Mouse (Mus musculus) thymus, postnatal 14 days (tissue): ENCODE results near the gene Sntn.

Experiments
- DNase-seq: peaks from one replicate; pipeline ENCODE4 v3.0.0; 2021

The Sntn gene

DNA sequence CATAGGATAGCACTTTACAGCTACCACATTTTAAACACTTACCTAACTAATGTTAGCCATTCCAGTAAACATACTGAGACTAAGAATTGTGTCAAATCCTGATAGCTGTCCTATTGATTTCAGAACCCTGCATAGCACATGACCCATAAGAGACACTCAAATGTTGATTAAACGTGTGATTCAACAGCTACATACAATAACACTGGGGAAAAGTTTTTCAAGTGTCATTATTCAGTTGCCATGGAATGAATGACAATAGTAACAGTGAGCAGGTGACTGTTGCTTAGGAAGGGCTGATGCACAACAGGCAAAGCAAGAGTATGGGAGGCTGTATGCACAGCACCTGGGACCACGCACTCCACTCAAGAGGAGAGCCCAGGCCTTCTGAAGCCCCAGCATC is at the start of gene Sntn:
TSS of gene Sntn (plus strand) at position 301 of the 400 bp plus-strand sequence.
- DNase-seq, result no peak

DNA sequence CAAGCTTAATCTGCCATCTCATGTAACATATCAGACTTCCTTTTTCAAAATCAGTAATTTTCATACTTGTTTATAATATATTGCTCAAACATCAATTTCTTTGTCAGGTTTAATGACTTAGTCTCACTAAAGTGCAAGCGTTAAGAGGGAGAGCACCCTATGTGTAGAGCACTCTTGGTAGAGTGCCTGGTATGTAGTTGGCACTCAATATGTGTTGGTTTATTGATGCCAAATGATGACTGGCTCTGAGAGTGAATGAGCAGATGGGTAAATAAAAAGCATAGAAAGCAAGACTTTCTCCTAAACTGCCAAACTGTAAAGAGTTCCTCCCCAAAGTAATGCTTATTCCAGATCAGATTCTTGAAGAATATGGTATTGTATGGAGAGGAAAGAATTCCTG is 20.8 kb upstream of the Sntn start:
- no peak for DNase-seq

DNA sequence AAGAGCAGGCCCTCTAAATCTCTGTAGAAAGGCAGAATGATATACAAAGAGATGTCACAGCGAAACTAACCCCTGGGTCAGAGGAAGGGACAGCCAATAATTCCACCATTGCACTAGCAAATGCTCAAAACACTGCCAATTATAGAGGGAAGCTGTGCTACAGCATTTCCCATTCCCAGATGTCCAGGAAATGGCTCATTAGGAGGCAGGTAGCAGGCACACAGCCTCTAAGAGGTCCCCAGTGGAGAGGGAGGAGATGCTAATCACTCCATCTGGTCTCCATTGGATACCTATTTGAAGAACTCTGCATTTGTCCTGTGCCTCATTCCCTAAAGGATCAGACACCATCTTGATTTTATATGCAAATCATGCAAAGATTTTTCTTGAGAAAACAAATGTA is 19.6 kb upstream of the Sntn start:
- DNase-seq, result no peak

DNA sequence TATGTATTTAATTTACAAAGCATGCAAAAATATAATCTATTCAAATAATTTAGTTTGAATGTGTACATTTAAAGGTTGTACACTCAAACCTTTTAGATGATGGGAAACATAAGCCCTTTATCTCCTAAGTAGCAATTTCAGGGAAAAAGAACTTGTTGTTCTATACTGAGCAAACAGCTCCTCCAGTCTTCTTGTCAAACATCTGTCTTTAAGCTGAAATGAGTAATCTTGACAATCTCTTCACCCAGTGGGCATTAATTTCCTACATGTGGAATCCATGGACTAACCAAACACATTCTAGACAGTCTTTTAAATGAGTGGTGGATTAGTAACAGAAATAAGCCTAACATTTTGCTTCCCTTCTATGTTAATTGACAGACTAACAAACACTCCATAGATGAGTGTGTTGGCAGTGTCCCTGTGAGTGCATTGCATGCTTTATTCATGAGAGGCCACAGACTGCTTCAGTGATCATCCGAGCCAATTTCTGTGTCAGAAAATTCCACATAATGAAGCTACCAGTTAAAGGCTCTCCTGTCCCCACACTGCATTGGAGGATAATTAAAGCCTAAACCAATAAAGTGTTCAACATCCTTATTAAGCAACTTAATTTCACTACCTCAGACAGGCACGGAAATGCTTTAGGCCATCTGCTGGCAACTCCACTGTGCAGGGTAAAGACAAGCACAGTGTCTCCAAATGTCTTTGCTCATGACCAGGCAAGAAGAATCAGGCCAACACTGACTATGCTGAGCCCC is 19.0 kb upstream of the Sntn start:
- DNase-seq, result no peak

DNA sequence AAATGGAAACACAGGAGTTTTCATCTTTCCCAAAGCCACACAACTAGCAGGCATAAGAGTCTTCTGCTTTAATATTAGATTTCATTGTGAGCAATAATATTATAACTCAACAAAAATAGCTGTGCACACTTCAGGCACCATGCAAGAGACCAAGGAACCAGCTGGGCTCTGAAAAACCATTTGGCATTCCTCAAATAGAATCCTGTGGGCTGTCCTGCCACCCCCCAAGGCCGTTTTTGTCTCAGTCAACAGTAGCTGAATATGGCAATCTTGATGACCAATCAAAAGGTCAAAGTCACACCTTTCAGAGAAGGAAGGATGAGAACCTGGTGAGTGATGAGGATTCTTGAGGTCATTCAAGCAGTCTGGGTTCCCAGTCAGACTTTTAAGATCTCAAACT is 16.0 kb downstream of the Sntn start:
- DNase-seq, result no peak

DNA sequence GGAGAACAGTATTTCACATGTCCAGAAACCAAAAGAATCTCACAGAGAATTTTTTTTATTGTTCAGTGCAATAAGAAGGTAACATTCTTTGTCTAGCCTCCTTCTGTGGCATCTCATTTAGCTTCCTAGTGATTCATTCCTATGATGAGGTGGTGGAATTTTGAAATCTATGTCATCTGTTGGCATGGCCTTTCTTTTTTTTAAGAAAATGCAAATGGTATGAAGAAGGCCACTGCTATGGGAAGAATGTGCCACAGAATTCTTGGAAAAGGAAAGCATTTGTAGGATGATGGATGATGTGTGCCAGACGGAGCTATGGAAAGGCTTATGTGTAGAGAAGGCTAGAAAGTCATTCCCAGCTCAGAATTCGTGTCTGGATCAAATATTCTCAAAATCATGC is 19.8 kb downstream of the Sntn start:
- no peak for DNase-seq

DNA sequence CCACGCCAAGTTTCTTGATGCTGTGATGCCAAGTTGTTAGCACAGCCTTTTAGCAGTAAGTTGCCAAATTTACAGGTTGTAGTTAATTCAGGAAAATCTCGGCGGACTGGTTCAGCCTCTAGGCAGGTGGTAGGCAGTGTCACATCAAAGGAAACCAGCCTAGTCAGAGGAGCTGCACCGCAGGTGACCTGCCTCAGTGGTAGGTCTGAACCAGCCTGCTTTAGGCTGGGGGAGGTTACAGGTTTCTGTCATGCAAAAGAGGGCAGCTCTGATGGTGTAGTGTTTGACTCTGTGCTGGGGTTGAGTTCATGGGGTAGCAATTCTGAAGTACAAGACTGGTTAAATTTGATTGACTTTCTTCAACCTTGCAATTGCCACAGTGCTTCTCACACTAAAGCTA is 61.6 kb downstream of the Sntn start:
- DNase-seq, result no peak
